Mouse (Mus musculus) heart, postnatal 4 days (tissue): Measurements from ENCODE around the gene Hivep3. TPM values are rescaled to one million over a fixed set of nuclear protein-coding genes. Genes with fewer than 3 reads are reported as not detected.

Source experiments
- DNase-seq: peaks from one replicate; pipeline ENCODE4 v3.0.0; 2021
- total RNA-seq, 2 experiments: library from RNA; stranded (reverse); gene quantifications; 2 replicates each; pipeline ENCODE4 v1.2.3; 2021

The Hivep3 gene
- total RNA-seq, 2 experiments from 2014 or later = 6.2 to 7.1 TPM

- no peak for DNase-seq
Measured at GRCm38 (mm10) chr4:120023221-120023840, 289.7 kb downstream of the Hivep3 start.

GRCm38 (mm10) chr4:120024071-120024470 lies 290.5 kb downstream of the Hivep3 start:
- DNase-seq = peak; percentile 44

GRCm38 (mm10) chr4:120027671-120028070 lies 294.1 kb downstream of the Hivep3 start:
- DNase-seq = no peak

GRCm38 (mm10) chr4:120029937-120030336 lies 296.4 kb downstream of the Hivep3 start:
- DNase-seq = no peak

GRCm38 (mm10) chr4:120032320-120032983 lies 298.9 kb downstream of the Hivep3 start:
- peak; percentile 59 for DNase-seq

GRCm38 (mm10) chr4:120032984-120033355 lies 299.4 kb downstream of the Hivep3 start:
- DNase-seq = no peak

GRCm38 (mm10) chr4:120036294-120036693 lies 302.7 kb downstream of the Hivep3 start:
- DNase-seq = no peak

GRCm38 (mm10) chr4:120037007-120037406 lies 303.4 kb downstream of the Hivep3 start:
- no peak for DNase-seq

- DNase-seq = no peak
Measured at GRCm38 (mm10) chr4:120041520-120041919, 307.9 kb downstream of the Hivep3 start.

- DNase-seq = no peak
Measured at GRCm38 (mm10) chr4:120042480-120042879, 308.9 kb downstream of the Hivep3 start.

- no peak for DNase-seq
Measured at GRCm38 (mm10) chr4:120044612-120045011, 311.0 kb downstream of the Hivep3 start.

- no peak for DNase-seq
Measured at GRCm38 (mm10) chr4:120045131-120045537, 311.6 kb downstream of the Hivep3 start.

- no peak for DNase-seq
Measured at GRCm38 (mm10) chr4:120045871-120046270, 312.3 kb downstream of the Hivep3 start.

GRCm38 (mm10) chr4:120047060-120047459 lies 313.5 kb downstream of the Hivep3 start:
- no peak for DNase-seq

GRCm38 (mm10) chr4:120048274-120048673 lies 314.7 kb downstream of the Hivep3 start:
- no peak for DNase-seq

- no peak for DNase-seq
Measured at GRCm38 (mm10) chr4:120049857-120050256, 316.3 kb downstream of the Hivep3 start.

GRCm38 (mm10) chr4:120052481-120052880 lies 318.9 kb downstream of the Hivep3 start:
- DNase-seq = no peak

GRCm38 (mm10) chr4:120053026-120054005 lies 319.7 kb downstream of the Hivep3 start:
- DNase-seq = no peak

- no peak for DNase-seq
Measured at GRCm38 (mm10) chr4:120054145-120054544, 320.6 kb downstream of the Hivep3 start.

GRCm38 (mm10) chr4:120056451-120056850 lies 322.9 kb downstream of the Hivep3 start:
- no peak for DNase-seq

- no peak for DNase-seq
Measured at GRCm38 (mm10) chr4:120057529-120057928, 323.9 kb downstream of the Hivep3 start.

- DNase-seq = no peak
Measured at GRCm38 (mm10) chr4:120058157-120058556, 324.6 kb downstream of the Hivep3 start.

GRCm38 (mm10) chr4:120058794-120059193 lies 325.2 kb downstream of the Hivep3 start:
- no peak for DNase-seq
